In the genomic region with DNA sequence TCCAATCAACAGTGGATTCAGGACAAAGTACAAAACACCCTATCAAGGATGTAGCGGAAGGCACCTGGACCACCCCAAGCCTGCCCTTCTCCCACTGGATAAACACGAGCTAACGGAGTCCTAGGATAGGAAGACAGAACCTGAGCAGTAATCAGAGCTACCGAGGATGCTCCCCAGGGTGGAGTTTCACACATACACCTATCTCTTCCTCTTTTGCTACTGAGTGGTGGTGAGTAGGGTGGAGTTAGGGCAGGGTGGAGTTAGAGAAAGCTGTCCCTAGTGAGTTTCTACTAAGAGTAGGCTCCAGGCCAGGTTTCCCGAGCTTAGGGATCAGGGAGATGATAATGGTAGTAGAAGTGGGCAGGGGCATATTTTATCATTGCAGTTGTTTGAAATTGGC, we compare ENCODE assay signal across 15 mouse cellular contexts.
"Had no signal": no experiment of that assay in that cellular context is flagged by ENCODE, and none has a peak within 500 bp of the region (broad histone marks: within the 10 kb centered on the region; RNA-seq: fewer than 3 reads in every experiment).

No protein-coding gene starts in this region.

- H3K27ac ChIP-seq: kidney, postnatal 0 days; left cerebral cortex, adult 2 months; liver, embryonic 13.5 days; neural tube, embryonic 12.5 days; neural tube, embryonic 15.5 days; stomach, embryonic 15.5 days had no signal

- DNase-seq: kidney, adult 18-20 months; kidney, postnatal 25 days; layer of hippocampus, postnatal 36 days; liver, embryonic 13.5 days; lung, adult 2 months; lung, postnatal 14 days; lung, postnatal 4 days; midbrain, embryonic 14.5 days; thymus, postnatal 36 days had no signal

- ATAC-seq: intestine, embryonic 16.5 days had no signal

- H3K27me3 ChIP-seq: liver, embryonic 13.5 days; neural tube, embryonic 12.5 days; neural tube, embryonic 15.5 days; stomach, embryonic 15.5 days had no signal

- H3K4me3 ChIP-seq: left cerebral cortex, adult 2 months; liver, embryonic 13.5 days; neural tube, embryonic 12.5 days; neural tube, embryonic 15.5 days; stomach, embryonic 15.5 days had no signal

- H3K4me1 ChIP-seq: liver, embryonic 13.5 days; neural tube, embryonic 12.5 days; stomach, embryonic 15.5 days had no signal

- H3K36me3 ChIP-seq: liver, embryonic 13.5 days; neural tube, embryonic 12.5 days; neural tube, embryonic 15.5 days; stomach, embryonic 15.5 days had no signal
